Mouse (Mus musculus): ENCODE measurements around the gene 2310002L09Rik. TPM values are rescaled to one million over a fixed set of nuclear protein-coding genes. Genes with fewer than 3 reads are reported as not detected.
"Not testable (repeated sequence)": the region's sequence is repeated elsewhere in the genome, so short reads cannot be mapped to it uniquely, and the experiment has no call there.

2310002L09Rik gene
- not detected in 2 replicates for polyA plus RNA-seq (2011; ENCODE audit: insufficient read depth, insufficient read length, low read depth, missing spikeins)

DNA sequence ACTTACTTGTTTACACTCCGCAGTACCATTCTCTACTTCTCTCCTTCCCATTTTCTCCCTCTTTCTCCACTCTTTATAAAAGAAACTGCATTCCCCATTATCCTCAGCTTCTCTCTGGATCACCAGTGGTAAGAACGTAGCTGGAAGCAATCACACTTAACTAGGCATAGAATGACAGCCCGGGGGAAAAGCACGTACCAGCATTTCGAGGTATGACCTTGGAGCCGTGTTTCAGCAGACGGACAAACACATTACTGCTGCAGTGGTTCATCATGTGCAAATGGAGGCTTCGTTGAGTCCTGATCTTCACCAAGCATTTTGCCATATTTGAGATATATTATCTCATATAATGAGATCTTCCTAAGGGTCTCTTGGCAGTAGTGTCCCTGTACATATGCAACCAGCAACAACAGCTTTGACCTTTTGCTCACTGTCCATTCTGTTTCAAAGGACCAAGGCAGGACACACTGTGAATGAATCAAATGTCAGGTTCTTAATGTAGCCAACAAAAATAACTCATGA lies at the start of gene 2310002L09Rik:
TSS of gene 2310002L09Rik (minus strand) at position 472 of the 522 bp plus-strand sequence.
- Histone ChIP-seq H3K9me3 (replicated peaks; ENCODE audit: control insufficient read depth, insufficient read depth, low read length, poor library complexity, severe bottlenecking) (no peaks in the 10 kb centered on the region), H3K4me1 (ENCODE audit: control insufficient read depth, insufficient read depth, low read length) (no peaks in the 10 kb centered on the region), H3K27ac (ENCODE audit: insufficient read depth, low read length) (no peak within 1 kb of the TSS), H3K4me3 (ENCODE audit: low read depth, low read length) (no peak within 1 kb of the TSS), H3K9ac (ENCODE audit: low read depth, poor library complexity, severe bottlenecking) (no peak within 1 kb of the TSS), H3K27me3 (ENCODE audit: control insufficient read depth, insufficient read depth, low read length, poor library complexity, severe bottlenecking) (no peaks in the 10 kb centered on the region), H3K36me3 (ENCODE audit: control insufficient read depth, insufficient read depth, low read length, poor library complexity, severe bottlenecking) (no peaks in the 10 kb centered on the region)
- TF ChIP-seq EP300 (IDR thresholded peaks at IDR 0.05; ENCODE audit: insufficient read depth, low read depth, low read length) = no peak
- no peak for TF ChIP-seq CTCF (IDR thresholded peaks at IDR 0.05; ENCODE audit: low read depth, low read length)
- TF ChIP-seq POLR2A (IDR thresholded peaks at IDR 0.05; ENCODE audit: insufficient read depth, low read length) = no peak

DNA sequence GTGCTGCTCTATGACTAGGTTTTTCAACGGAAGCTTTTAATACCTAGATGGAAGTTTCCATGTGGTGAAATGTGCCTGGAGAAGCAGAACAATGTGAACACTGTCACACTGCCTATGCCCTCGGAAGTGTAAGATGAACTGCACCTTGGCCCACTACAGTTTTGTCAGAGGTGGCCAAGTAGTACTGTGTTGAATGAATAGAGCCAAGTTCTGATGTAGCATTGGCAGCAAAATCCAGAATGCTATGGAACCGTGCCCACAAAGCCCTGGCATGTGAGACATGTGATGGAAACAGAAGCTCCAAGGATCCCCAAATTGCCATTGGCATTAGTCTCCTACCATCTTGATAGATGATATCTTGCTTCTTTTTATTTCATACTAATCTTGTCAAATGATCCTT lies 29.8 kb upstream of the 2310002L09Rik start:
- Histone ChIP-seq H3K27ac (ENCODE audit: insufficient read depth, low read length) (no peak overlapping the region), H3K9ac (ENCODE audit: low read depth, poor library complexity, severe bottlenecking) (no peak overlapping the region), H3K4me3 (ENCODE audit: low read depth, low read length) (no peak overlapping the region), H3K4me1 (ENCODE audit: control insufficient read depth, insufficient read depth, low read length) (no peaks in the 10 kb centered on the region), H3K27me3 (ENCODE audit: control insufficient read depth, insufficient read depth, low read length, poor library complexity, severe bottlenecking) (no peaks in the 10 kb centered on the region), H3K36me3 (ENCODE audit: control insufficient read depth, insufficient read depth, low read length, poor library complexity, severe bottlenecking) (no peaks in the 10 kb centered on the region), H3K9me3 (replicated peaks; ENCODE audit: control insufficient read depth, insufficient read depth, low read length, poor library complexity, severe bottlenecking) (no peaks in the 10 kb centered on the region)
- TF ChIP-seq POLR2A (IDR thresholded peaks at IDR 0.05; ENCODE audit: insufficient read depth, low read length) = no peak
- no peak for TF ChIP-seq EP300 (IDR thresholded peaks at IDR 0.05; ENCODE audit: insufficient read depth, low read depth, low read length)
- no peak for TF ChIP-seq CTCF (IDR thresholded peaks at IDR 0.05; ENCODE audit: low read depth, low read length)

DNA sequence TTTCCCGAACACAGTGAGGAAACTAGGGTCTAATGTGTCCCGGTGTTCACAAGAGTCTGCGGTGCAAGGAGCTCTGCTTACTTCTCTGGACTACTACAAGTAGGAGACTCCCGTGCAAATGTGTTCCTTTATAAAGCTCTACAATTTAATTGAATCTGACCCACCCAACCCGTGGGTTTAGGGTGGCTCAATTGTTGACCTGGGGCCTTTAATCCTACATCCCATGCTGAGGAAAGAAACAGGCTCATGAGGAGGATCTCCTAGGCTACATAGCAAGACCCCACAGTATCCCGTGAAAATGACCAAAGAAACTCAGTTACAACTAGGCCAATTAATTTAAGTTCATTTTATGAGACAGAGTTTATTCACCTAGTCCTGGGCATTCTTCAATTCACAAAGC lies 30.0 kb downstream of the 2310002L09Rik start, which contains the start of gene Gm11756:
TSS of gene Gm11756 (minus strand) at position 101 of the 400 bp plus-strand sequence.
- not testable (repeated sequence) for H3K36me3 ChIP-seq (ENCODE audit: control insufficient read depth, insufficient read depth, low read length, poor library complexity, severe bottlenecking)

DNA sequence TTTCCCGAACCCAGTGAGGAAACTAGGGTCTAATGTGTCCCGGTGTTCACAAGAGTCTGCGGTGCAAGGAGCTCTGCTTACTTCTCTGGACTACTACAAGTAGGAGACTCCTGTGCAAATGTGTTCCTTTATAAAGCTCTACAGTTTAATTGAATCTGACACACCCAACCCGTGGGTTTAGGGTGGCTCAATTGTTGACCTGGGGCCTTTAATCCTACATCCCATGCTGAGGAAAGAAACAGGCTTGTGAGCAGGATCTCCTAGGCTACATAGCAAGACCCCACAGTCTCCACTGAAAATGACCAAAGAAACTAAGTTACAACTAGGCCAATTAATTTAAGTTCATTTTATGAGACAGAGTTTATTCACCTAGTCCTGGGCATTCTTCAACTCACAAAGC lies 44.8 kb downstream of the 2310002L09Rik start, which contains the start of gene Gm13871:
TSS of gene Gm13871 (minus strand) at position 101 of the 400 bp plus-strand sequence.
- H3K27ac ChIP-seq (ENCODE audit: insufficient read depth, low read length); H3K9me3 ChIP-seq (replicated peaks; ENCODE audit: control insufficient read depth, insufficient read depth, low read length, poor library complexity, severe bottlenecking); H3K27me3 ChIP-seq (ENCODE audit: control insufficient read depth, insufficient read depth, low read length, poor library complexity, severe bottlenecking); H3K4me1 ChIP-seq (ENCODE audit: control insufficient read depth, insufficient read depth, low read length); H3K9ac ChIP-seq (ENCODE audit: low read depth, poor library complexity, severe bottlenecking); H3K36me3 ChIP-seq (ENCODE audit: control insufficient read depth, insufficient read depth, low read length, poor library complexity, severe bottlenecking); H3K4me3 ChIP-seq (ENCODE audit: low read depth, low read length): not testable (repeated sequence)

More for the DNA sequence above, 30.0 kb downstream of the 2310002L09Rik start, which contains the start of gene Gm11756:
- H3K9me3 ChIP-seq (replicated peaks; ENCODE audit: control insufficient read depth, insufficient read depth, low read length, poor library complexity, severe bottlenecking); H3K27me3 ChIP-seq (ENCODE audit: control insufficient read depth, insufficient read depth, low read length, poor library complexity, severe bottlenecking); H3K4me3 ChIP-seq (ENCODE audit: low read depth, low read length); H3K4me1 ChIP-seq (ENCODE audit: control insufficient read depth, insufficient read depth, low read length); H3K27ac ChIP-seq (ENCODE audit: insufficient read depth, low read length); H3K9ac ChIP-seq (ENCODE audit: low read depth, poor library complexity, severe bottlenecking): not testable (repeated sequence)

DNA sequence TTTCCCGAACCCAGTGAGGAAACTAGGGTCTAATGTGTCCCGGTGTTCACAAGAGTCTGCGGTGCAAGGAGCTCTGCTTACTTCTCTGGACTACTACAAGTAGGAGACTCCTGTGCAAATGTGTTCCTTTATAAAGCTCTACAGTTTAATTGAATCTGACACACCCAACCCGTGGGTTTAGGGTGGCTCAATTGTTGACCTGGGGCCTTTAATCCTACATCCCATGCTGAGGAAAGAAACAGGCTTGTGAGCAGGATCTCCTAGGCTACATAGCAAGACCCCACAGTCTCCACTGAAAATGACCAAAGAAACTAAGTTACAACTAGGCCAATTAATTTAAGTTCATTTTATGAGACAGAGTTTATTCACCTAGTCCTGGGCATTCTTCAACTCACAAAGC lies 59.6 kb downstream of the 2310002L09Rik start, which contains the start of gene Gm11757:
TSS of gene Gm11757 (minus strand) at position 101 of the 400 bp plus-strand sequence.
- not testable (repeated sequence) for H3K9ac ChIP-seq (ENCODE audit: low read depth, poor library complexity, severe bottlenecking); H3K27me3 ChIP-seq (ENCODE audit: control insufficient read depth, insufficient read depth, low read length, poor library complexity, severe bottlenecking); H3K4me3 ChIP-seq (ENCODE audit: low read depth, low read length); H3K27ac ChIP-seq (ENCODE audit: insufficient read depth, low read length); H3K36me3 ChIP-seq (ENCODE audit: control insufficient read depth, insufficient read depth, low read length, poor library complexity, severe bottlenecking); H3K4me1 ChIP-seq (ENCODE audit: control insufficient read depth, insufficient read depth, low read length); H3K9me3 ChIP-seq (replicated peaks; ENCODE audit: control insufficient read depth, insufficient read depth, low read length, poor library complexity, severe bottlenecking)

Other genes starting within 250 kb of the 2310002L09Rik start
- gene Rasef, start 159.9 kb downstream of the 2310002L09Rik start, polyA plus RNA-seq (2011; ENCODE audit: insufficient read depth, insufficient read length, low read depth, missing spikeins) = 3.1 and 3.2 TPM in 2 replicates
- gene Gm11758, start 74.6 kb downstream of the 2310002L09Rik start, polyA plus RNA-seq (2011; ENCODE audit: insufficient read depth, insufficient read length, low read depth, missing spikeins) = not detected in 2 replicates
- not detected in 2 replicates for gene Gm11757, start 59.7 kb downstream of the 2310002L09Rik start, polyA plus RNA-seq (2011; ENCODE audit: insufficient read depth, insufficient read length, low read depth, missing spikeins)
- gene Gm13871, start 44.9 kb downstream of the 2310002L09Rik start, polyA plus RNA-seq (2011; ENCODE audit: insufficient read depth, insufficient read length, low read depth, missing spikeins) = not detected in 2 replicates
- not detected in 2 replicates for gene Gm11756, start 30.1 kb downstream of the 2310002L09Rik start, polyA plus RNA-seq (2011; ENCODE audit: insufficient read depth, insufficient read length, low read depth, missing spikeins)
- gene Frmd3, start 62.6 kb upstream of the 2310002L09Rik start, polyA plus RNA-seq (2011; ENCODE audit: insufficient read depth, insufficient read length, low read depth, missing spikeins) = 0.24 and 0.39 TPM in 2 replicates

All from ES-Bruce4 (cell line).